Mouse (Mus musculus) spleen, postnatal 10 days (tissue): ENCODE data around the gene Foxp1.

ENCODE experiments used
- DNase-seq, 2 experiments: peaks; one replicate each; pipeline ENCODE4 v3.0.0; 2021 to 2022; ENCODE audit warnings: low spot score in 2 of 2

Gene Foxp1

GRCm38 (mm10) chr6:99019716-99020115 lies 502.8 kb downstream of the Foxp1 start:
- no peak for DNase-seq

- no peak for DNase-seq
Measured at GRCm38 (mm10) chr6:99019266-99019665, 503.3 kb downstream of the Foxp1 start.

- DNase-seq = no peak
Measured at GRCm38 (mm10) chr6:99013866-99014502, 508.5 kb downstream of the Foxp1 start.

DNA sequence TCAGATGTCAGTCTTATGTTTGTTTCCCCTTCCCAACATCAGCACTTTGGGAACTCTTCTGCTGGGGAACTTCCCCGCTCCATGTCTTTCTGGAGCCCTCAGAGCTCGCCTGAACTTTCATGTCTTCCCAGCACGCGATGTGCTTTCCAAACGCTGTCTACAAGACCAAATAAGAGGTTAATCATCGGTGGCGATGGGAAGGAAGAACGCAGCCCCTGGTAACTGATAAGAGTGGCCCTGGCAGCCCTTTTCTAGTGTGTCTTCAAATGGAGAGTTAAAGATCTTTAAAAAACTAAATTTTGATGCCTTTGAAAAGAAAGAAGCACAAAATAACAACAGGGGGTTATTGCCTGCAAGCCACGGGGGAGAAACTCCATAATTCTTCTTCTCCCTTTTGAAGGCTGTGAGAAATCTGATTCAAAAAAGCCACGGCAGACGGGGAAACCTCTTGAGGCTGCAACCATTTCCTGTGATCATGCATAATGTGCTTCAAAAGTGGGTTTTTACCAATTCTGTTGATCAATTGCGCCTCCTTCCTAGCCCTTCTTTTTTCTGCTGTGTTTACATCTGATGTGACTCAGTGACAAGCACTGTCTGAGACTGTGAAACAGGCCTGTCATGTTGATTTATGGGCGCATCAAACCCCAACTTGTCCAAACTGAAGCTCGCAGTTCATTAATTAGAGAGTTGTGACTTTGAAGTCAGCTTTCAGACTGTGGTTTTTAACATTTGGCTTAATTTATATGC lies 509.2 kb downstream of the Foxp1 start:
- DNase-seq = no peak

GRCm38 (mm10) chr6:99011895-99012584 lies 510.5 kb downstream of the Foxp1 start:
- DNase-seq = no peak

DNA sequence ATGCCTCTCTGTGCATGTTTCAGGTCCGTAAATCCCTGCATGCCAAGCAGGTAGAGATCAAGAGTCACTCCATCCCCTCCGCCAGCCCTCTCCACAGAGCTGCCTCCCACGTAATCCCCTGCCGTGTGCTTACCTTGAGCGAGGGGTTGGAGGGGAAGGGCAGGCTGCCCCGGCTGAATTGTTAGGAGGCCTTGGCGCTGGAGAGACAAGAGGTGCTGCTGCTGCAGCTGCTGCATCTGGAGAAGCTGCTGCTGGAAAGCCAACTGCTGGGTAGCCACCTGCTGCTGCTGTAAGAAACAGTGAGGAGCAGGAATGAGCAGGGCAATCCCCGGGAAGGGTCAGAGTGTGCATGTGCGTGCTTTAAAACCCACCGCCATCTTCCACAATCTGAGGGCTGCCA lies 512.8 kb downstream of the Foxp1 start:
- DNase-seq = no peak

DNA sequence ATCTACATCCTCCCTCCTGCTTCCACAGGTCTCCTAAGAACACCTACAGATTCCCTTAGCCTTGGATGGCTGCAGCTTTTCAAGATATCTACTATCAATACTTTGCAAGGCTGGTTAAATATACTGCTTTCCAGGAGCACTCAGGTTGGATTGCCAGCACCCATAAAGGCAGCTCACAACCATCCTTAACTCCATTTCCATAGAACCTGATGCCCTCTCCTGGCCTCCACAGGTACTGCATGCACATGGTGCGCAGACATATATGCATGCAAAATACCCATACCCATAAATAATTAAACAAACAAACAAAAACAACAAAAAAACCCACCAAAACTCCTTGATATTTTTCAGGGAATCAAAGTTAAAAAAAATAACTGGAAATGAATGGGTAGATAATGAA lies 514.0 kb downstream of the Foxp1 start:
- peak in 1 of 2 experiments; percentile 39 for DNase-seq

DNA sequence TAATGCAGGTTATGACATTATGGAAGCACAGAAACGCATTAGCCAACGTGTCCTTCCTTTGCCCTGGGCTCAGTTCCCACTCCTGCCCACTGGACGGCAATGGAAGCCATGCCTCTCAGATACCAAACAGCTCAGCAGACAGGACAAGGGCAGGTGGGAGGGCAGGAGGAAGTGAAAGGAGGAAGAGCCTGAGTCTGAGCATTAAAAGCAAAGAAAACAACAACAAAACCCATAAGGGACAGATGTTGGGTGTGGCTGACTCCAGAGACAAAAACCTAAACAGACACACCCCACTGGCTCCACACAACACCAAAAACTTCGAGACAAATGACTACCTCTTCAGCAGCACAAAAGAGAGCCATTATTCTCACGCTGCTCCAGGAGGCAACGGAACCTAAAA lies 515.0 kb downstream of the Foxp1 start:
- peak in 1 of 2 experiments; percentile 46 for DNase-seq

DNA sequence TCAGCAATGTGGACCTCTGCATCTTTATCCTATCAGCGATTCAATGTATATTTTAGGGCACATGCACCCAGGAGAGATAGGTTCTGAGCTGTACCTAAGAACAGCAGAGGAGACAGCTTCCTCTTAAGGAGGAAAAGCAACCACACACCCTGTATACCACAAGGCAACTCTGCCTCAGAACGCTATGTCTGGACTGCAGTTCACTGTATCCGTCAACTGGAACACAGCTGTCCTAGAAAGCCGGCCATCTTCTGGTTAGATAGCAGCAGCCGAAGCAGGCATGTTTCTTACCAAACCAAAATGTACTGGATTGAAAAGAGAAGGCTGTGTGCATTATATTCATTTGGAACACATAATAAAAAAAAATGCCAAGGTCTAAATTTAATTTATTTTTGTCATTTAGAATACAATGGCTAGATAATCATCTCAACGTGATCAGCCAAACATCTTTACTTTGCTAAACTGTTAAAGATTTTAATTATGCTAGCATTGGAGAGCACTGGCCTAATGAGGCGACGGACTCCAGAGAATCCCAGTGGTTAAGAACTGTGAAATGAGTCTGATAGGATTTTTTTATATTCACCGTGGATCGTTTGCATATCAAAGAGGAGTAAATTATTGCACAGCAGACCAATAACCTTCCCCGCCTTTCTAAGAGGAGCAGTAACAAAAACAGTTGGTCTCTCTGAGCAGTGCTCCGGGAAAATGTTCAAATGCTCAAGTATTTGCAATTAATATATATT lies 518.1 kb downstream of the Foxp1 start:
- DNase-seq = no peak

GRCm38 (mm10) chr6:99003108-99003709 lies 519.3 kb downstream of the Foxp1 start:
- DNase-seq = no peak

- DNase-seq = no peak
Measured at GRCm38 (mm10) chr6:99001637-99002036, 520.9 kb downstream of the Foxp1 start.

- DNase-seq = no peak
Measured at GRCm38 (mm10) chr6:98998971-98999932, 523.3 kb downstream of the Foxp1 start.

GRCm38 (mm10) chr6:98997742-98998141 lies 524.8 kb downstream of the Foxp1 start:
- DNase-seq = no peak

- DNase-seq = no peak
Measured at GRCm38 (mm10) chr6:98996822-98997221, 525.7 kb downstream of the Foxp1 start.

DNA sequence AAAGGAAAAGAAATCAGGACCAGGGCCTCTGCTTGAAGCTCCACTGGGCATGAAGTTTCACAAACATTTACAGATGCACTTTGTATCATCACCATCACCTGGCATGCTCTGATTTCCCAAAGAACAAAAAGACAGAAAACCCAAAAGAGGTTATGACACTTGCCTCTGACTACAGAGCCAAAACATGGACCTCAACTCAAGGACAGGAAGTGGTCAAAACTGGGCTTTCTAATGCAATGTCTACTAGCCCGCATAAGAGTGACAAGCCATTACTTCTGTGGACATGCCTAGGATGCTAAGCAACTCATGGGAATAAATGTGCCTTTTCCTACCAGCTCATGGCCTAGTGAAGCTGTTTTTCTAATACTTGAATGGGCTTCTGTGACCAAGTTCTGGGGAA lies 526.2 kb downstream of the Foxp1 start:
- DNase-seq = no peak

DNA sequence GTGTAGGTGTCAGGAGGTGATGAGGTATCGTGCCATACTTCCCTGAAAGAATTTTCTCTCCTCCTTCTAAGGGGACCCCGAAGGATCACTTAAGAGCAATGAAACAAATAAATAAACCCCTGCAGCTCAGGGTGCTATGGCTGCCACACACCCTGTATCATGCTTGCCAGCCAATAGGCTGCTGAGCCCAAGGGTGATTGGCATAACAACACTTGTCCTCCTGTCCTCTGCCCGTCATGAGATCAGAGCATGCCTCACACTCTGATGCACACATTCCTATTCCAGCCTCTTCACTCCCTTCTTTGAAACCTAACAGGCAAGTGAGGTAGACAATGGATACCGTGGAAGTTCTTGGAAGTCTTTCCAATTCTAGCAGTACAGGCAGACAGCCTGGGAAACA lies 526.8 kb downstream of the Foxp1 start:
- no peak for DNase-seq

DNA sequence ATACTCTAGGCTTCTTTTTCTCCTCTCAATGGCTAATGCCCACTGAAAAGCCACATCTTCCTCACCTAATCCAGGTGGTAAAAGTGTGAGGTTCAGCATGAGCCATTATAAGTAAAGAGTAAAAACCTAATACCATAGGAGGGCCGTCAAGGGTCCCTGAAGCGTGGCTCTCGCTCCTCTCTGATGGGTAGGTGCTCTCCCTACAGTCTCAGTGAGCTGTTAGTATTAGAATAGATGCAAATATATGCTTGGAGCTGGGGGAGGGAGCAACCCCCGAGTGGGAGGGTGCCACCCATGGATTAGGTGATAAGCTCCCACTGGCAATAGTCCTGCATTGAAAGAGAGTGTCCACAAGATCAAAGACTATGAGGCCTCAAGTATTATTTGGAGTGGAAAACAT lies 527.6 kb downstream of the Foxp1 start:
- peak in 1 of 2 experiments; percentile 46 for DNase-seq

DNA sequence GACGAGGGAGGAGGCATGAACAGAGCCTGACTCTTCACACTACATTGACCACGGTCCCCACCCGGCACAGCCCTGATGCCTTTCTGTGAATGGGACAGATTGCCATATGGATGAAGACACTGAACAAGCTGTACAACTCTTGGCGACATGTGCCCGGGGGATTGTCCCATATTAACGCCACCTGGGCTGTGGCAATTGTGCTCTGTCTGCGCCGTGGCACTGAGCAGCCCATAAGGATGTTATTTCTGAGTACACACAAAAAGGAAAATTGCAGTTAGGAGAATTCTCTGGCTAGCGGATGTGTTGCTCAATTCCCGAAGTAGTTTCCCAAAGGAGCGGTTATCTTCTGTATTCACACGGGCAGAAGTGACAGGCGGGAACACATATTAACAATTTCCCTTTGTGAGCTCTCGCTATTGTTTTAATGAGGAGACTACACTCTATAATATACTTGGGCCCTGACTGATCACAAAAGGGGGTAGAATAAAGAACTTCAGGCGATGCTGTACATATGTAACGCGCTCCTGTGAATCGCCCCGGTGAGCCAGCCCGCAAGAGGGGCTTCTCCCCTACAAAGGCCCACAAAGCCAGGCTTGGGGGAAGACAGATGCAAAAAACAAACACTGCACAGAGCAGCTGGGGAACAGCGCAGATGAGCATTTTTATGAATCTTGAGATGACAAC lies 528.3 kb downstream of the Foxp1 start:
- no peak for DNase-seq

- no peak for DNase-seq
Measured at GRCm38 (mm10) chr6:98993231-98993630, 529.3 kb downstream of the Foxp1 start.

- no peak for DNase-seq
Measured at GRCm38 (mm10) chr6:98992772-98993147, 529.8 kb downstream of the Foxp1 start.
